Mouse (Mus musculus) lung, embryonic 15.5 days (tissue): ENCODE results near the gene Rnf126. TPM values are rescaled to one million over a fixed set of nuclear protein-coding genes. Genes with fewer than 3 reads are reported as not detected.

Source experiments
- ATAC-seq: fragments of 200-750 bp; cut with Nextera tagmentation; 2 replicates; pipeline ENCODE4 v1.8.0; 2017; ENCODE audit warnings: moderate number of reproducible peaks, borderline replicate concordance; ENCODE audit not compliant: low FRiP score, low TSS enrichment; ENCODE audit errors: extremely low read depth
- H3K27ac ChIP-seq: fragments of 300-500 bp; sonication (generic); 2 replicates; pipeline ENCODE4 v1.5.1; 2015; ENCODE audit warnings: moderate library complexity, mild to moderate bottlenecking, inconsistent platforms
- H3K27me3 ChIP-seq: fragments of 300-500 bp; sonication (generic); 2 replicates; pipeline ENCODE4 v1.6.1; 2015; ENCODE audit warnings: inconsistent platforms
- H3K36me3 ChIP-seq: fragments of 300-500 bp; sonication (generic); 2 replicates; pipeline ENCODE4 v1.6.1; 2015; ENCODE audit warnings: inconsistent platforms
- H3K4me1 ChIP-seq: fragments of 300-500 bp; sonication (generic); 2 replicates; pipeline ENCODE4 v1.6.1; 2015; ENCODE audit warnings: inconsistent platforms
- H3K4me2 ChIP-seq: fragments of 300-500 bp; sonication (generic); 2 replicates; pipeline ENCODE4 v1.6.1; 2015; ENCODE audit warnings: inconsistent platforms, mild to moderate bottlenecking, moderate library complexity
- H3K4me3 ChIP-seq: fragments of 300-500 bp; sonication (generic); 2 replicates; pipeline ENCODE4 v1.5.1; 2015; ENCODE audit warnings: mild to moderate bottlenecking, inconsistent platforms
- H3K9ac ChIP-seq: fragments of 300-500 bp; sonication (generic); 2 replicates; pipeline ENCODE4 v1.6.1; 2015; ENCODE audit warnings: inconsistent platforms
- H3K9me3 ChIP-seq: fragments of 300-500 bp; sonication (generic); 2 replicates; pipeline ENCODE4 v1.6.1; 2016; ENCODE audit warnings: inconsistent platforms
- WGBS: fragments of 180-500 bp; shearing (Covaris S2); methylation state at CpG from one replicate; pipeline ENCODE4 v1.1.7; 2015; 5-methylcytosine and 5-hydroxymethylcytosine counted together
- polyA plus RNA-seq: library from polyadenylated mRNA; unstranded; fragments of >200 nt; fragmentation: Nextera tagmentation; extraction: Ambion mirVana; gene quantifications from 2 replicates; pipeline ENCODE4 v1.2.1, GENCODE M21; 2015

The Rnf126 gene
- polyA plus RNA-seq, 1 experiment from 2014 or later, result 91.3 TPM

- 35% methylated on average over 2 of the region's 2 CpGs for WGBS
- no peak overlapping the region for H3K27ac ChIP-seq
These were observed 22.8 kb upstream of the Rnf126 start for GRCm38 (mm10) chr10:79789581-79789980.

GRCm38 (mm10) chr10:79788386-79789158, 21.8 kb upstream of the Rnf126 start:
- 33% methylated on average over 7 of the region's 7 CpGs for WGBS
- H3K27me3 ChIP-seq, result peaks cover under 1% of the 10 kb centered on the region; the same call in 1 of the 2 replicates

More at GRCm38 (mm10) chr10:79789581-79789980, 22.8 kb upstream of the Rnf126 start:
- no peak overlapping the region for H3K4me2 ChIP-seq
- H3K36me3 ChIP-seq, result no peaks in the 10 kb centered on the region
- no peak overlapping the region for H3K9ac ChIP-seq
- peaks cover 7% of the 10 kb centered on the region for H3K4me1 ChIP-seq
- no peaks in the 10 kb centered on the region for H3K9me3 ChIP-seq
- no peaks in the 10 kb centered on the region for H3K27me3 ChIP-seq
- no peak overlapping the region for H3K4me3 ChIP-seq
- no peak for ATAC-seq

GRCm38 (mm10) chr10:79783920-79784800, 17.4 kb upstream of the Rnf126 start:
- Histone ChIP-seq H3K9ac (no peak overlapping the region), H3K4me3 (no peak overlapping the region), H3K27me3 (peaks cover 25% of the 10 kb centered on the region), H3K36me3 (no peaks in the 10 kb centered on the region), H3K4me1 (peaks cover 20% of the 10 kb centered on the region), H3K4me2 (no peak overlapping the region), H3K9me3 (no peaks in the 10 kb centered on the region), H3K27ac (no peak overlapping the region)
- WGBS, result 45% methylated on average over 27 of the region's 27 CpGs
- ATAC-seq, result no peak

More at GRCm38 (mm10) chr10:79788386-79789158, 21.8 kb upstream of the Rnf126 start:
- Histone ChIP-seq H3K27ac (no peak overlapping the region), H3K36me3 (no peaks in the 10 kb centered on the region), H3K4me1 (no peaks in the 10 kb centered on the region), H3K9me3 (no peaks in the 10 kb centered on the region), H3K4me2 (no peak overlapping the region), H3K4me3 (no peak overlapping the region), H3K9ac (no peak overlapping the region)
- no peak for ATAC-seq

- WGBS, result 57% methylated on average over 7 of the region's 7 CpGs
- Histone ChIP-seq H3K36me3 (no peaks in the 10 kb centered on the region), H3K27ac (no peak overlapping the region), H3K9ac (no peak overlapping the region), H3K4me1 (peaks cover 31% of the 10 kb centered on the region), H3K4me3 (no peak overlapping the region), H3K4me2 (no peak overlapping the region), H3K9me3 (no peaks in the 10 kb centered on the region), H3K27me3 (peaks cover 31% of the 10 kb centered on the region)
- ATAC-seq, result no peak
These were observed 16.3 kb upstream of the Rnf126 start for GRCm38 (mm10) chr10:79783050-79783449.

- peaks cover 31% of the 10 kb centered on the region for H3K27me3 ChIP-seq
- no peak for ATAC-seq
- no peaks in the 10 kb centered on the region for H3K36me3 ChIP-seq
- 60% methylated on average over 5 of the region's 5 CpGs for WGBS
- no peak overlapping the region for H3K9ac ChIP-seq
- H3K4me2 ChIP-seq, result no peak overlapping the region
- peaks cover 42% of the 10 kb centered on the region for H3K4me1 ChIP-seq
- no peak overlapping the region for H3K27ac ChIP-seq
- no peaks in the 10 kb centered on the region for H3K9me3 ChIP-seq
- H3K4me3 ChIP-seq, result no peak overlapping the region
These were observed 15.2 kb upstream of the Rnf126 start for GRCm38 (mm10) chr10:79781956-79782355.

- Histone ChIP-seq H3K27me3 (peaks cover 31% of the 10 kb centered on the region), H3K27ac (no peak overlapping the region), H3K9ac (peak overlapping the region; percentile 13; the same call in 1 of the 2 replicates), H3K4me3 (peak overlapping the region; percentile 48), H3K4me2 (peak overlapping the region; percentile 94), H3K36me3 (no peaks in the 10 kb centered on the region), H3K9me3 (no peaks in the 10 kb centered on the region), H3K4me1 (peaks cover 44% of the 10 kb centered on the region)
- WGBS, result 30% methylated on average over 21 of the region's 21 CpGs
- ATAC-seq, result no peak
These were observed 14.4 kb upstream of the Rnf126 start for GRCm38 (mm10) chr10:79781139-79781538.

GRCm38 (mm10) chr10:79780664-79781015, 13.9 kb upstream of the Rnf126 start:
- no peaks in the 10 kb centered on the region for H3K9me3 ChIP-seq
- peak overlapping the region; percentile 13; the same call in 1 of the 2 replicates for H3K9ac ChIP-seq
- H3K27me3 ChIP-seq, result peaks cover 31% of the 10 kb centered on the region
- no peak; the same call in 1 of the 2 replicates for ATAC-seq
- H3K4me3 ChIP-seq, result peak overlapping the region; percentile 48
- WGBS, result 2% methylated on average over 13 of the region's 13 CpGs
- H3K4me2 ChIP-seq, result peak overlapping the region; percentile 94
- peaks cover 44% of the 10 kb centered on the region for H3K4me1 ChIP-seq
- H3K27ac ChIP-seq, result peak overlapping the region; percentile 63; the same call in 1 of the 2 replicates
- H3K36me3 ChIP-seq, result no peaks in the 10 kb centered on the region

GRCm38 (mm10) chr10:79779784-79780663, 13.3 kb upstream of the Rnf126 start:
- Histone ChIP-seq H3K27me3 (peaks cover 31% of the 10 kb centered on the region), H3K9me3 (no peaks in the 10 kb centered on the region), H3K9ac (no peak overlapping the region), H3K27ac (peak overlapping the region; percentile 63), H3K4me2 (peak overlapping the region; percentile 94), H3K4me3 (peak overlapping the region; percentile 48), H3K36me3 (no peaks in the 10 kb centered on the region), H3K4me1 (peaks cover 44% of the 10 kb centered on the region)
- peak; percentile 88 for ATAC-seq
- 1% methylated on average over 55 of the region's 55 CpGs for WGBS

GRCm38 (mm10) chr10:79779193-79779592, 12.4 kb upstream of the Rnf126 start:
- Histone ChIP-seq H3K27me3 (peaks cover 31% of the 10 kb centered on the region), H3K4me2 (no peak overlapping the region), H3K36me3 (no peaks in the 10 kb centered on the region), H3K4me1 (peaks cover 44% of the 10 kb centered on the region), H3K4me3 (no peak overlapping the region), H3K9ac (no peak overlapping the region), H3K27ac (peak overlapping the region; percentile 81; the same call in 1 of the 2 replicates), H3K9me3 (no peaks in the 10 kb centered on the region)
- no peak for ATAC-seq
- 20% methylated on average over 2 of the region's 2 CpGs for WGBS

- Histone ChIP-seq H3K27ac (peak overlapping the region; percentile 81), H3K9ac (peak overlapping the region; percentile 58), H3K36me3 (no peaks in the 10 kb centered on the region), H3K27me3 (peaks cover 26% of the 10 kb centered on the region; the same call in 1 of the 2 replicates), H3K4me3 (peak overlapping the region; percentile 54), H3K4me2 (peak overlapping the region; percentile 88), H3K4me1 (peaks cover 44% of the 10 kb centered on the region), H3K9me3 (no peaks in the 10 kb centered on the region)
- ATAC-seq, result peak; percentile 33
- WGBS, result 5% methylated on average over 15 of the region's 15 CpGs
These were observed 11.3 kb upstream of the Rnf126 start for GRCm38 (mm10) chr10:79778006-79778405.

- Histone ChIP-seq H3K27me3 (peaks cover 21% of the 10 kb centered on the region; the same call in 1 of the 2 replicates), H3K4me3 (peak within 1 kb of the TSS; percentile 54), H3K27ac (peak within 1 kb of the TSS; percentile 81), H3K9me3 (no peaks in the 10 kb centered on the region), H3K9ac (peak within 1 kb of the TSS; percentile 58), H3K4me2 (peak within 1 kb of the TSS; percentile 88), H3K36me3 (no peaks in the 10 kb centered on the region), H3K4me1 (peaks cover 44% of the 10 kb centered on the region)
- no peak for ATAC-seq
- under 1% methylated on average over 39 of the region's 39 CpGs for WGBS
These were observed 10.4 kb upstream of the Rnf126 start, which contains the start of gene Fstl3 for GRCm38 (mm10) chr10:79777103-79777531. Gene Fstl3 (plus strand): TSS chr10:79777272.
